Mouse (Mus musculus) adrenal gland, postnatal 4 days (tissue): Measurements from ENCODE around the gene Card10. TPM values are rescaled to one million over a fixed set of nuclear protein-coding genes. Genes with fewer than 3 reads are reported as not detected.
A peak's percentile ranks its signal among the peaks of the same experiment; 100 is the strongest.

ENCODE experiments used
- DNase-seq, 2 experiments: peaks; one replicate each; pipeline ENCODE4 v3.0.0; 2021 to 2022; ENCODE audit warnings: low spot score in 2 of 2, mixed read lengths in 2 of 2
- total RNA-seq, 2 experiments: library from RNA; stranded (reverse); gene quantifications; 2 replicates each; pipeline ENCODE4 v1.2.3; 2021

Card10 gene
- total RNA-seq, 2 experiments from 2014 or later: 11.8 to 14.5 TPM

DNA sequence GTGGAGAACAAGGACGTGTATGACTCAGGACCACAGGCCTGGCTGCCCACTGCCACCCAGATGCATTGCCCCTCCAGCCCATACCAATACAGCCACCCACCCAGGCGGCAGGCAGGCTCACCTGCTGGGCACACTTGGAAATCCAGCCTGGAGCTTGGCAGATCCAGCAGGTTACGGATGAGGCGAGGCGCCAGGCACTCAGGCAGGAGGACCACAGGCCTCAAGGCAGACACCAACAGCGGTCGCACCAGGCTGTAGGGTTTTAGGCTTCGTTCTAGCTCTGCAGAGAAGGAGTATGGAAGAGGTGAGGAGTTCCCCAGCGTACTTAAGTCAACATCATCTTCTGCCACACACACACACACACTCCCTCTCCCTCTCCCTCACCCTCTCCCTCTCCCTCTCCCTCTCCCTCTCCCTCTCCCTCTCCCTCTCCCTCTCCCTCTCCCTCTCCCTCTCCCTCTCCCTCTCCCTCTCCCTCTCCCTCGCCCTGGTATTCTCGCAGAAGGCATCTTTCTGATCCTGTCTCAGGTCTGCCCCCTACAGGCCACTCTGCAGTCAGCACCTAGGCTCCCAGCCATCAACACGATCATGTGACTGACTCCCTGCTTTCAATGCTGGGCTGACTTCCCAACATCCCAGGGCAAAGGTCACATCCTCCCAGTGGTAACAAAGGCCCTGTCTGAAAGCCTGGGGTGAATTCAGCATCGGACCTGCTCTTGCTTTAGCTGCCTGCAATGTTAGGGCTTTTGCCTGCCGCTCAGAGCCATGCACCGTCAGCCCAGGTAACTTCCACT, 24.6 kb downstream of the Card10 start:
- DNase-seq: peak; percentile 65 to 73

DNA sequence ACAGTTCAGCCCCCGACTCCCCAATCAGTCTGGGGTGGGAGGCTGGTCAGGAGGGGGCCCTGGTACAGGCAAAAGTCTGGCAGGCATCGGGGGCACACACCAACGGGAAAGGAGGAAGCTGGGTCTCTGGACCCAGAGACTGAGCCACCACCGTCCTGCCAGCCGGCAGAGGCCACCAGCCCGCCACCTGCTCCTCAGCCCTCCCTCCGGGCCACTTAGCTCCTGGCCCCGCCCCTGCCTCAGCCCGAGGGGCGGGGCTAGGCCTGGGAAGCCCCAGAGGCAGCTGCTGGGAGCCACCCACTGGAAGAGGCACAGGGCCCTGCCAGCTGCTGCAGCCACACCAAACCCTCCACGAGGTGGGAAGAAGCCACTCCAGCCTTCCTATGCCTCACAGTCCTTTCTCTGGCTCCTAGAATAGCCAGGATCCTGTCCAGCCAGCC, 29.5 kb downstream of the Card10 start, which contains the start of gene Mfng:
TSS of gene Mfng (minus strand) at position 186 of the 440 bp plus-strand sequence.
- peak in 1 of 2 experiments; percentile 33 for DNase-seq

DNA sequence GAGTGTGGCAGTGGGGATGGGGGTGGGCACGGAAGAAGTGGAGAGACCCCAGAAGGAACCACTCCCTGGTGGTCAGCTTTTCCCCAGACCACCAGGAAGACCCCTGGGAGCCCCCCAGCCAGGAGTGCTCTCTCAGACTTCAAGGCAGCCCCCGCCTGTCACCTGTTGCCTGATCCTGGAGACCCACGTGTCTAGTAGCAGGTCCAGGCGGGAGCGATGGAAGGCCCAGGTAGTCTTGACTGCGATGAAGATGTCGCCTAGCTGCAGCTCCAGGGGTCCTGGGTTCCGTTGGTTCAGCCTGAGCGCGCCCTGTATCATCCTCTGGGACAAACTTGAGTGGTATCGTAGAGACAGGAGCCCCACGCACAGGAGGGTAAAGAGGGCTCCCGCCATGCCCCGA, 30.0 kb downstream of the Card10 start:
- no peak for DNase-seq

DNA sequence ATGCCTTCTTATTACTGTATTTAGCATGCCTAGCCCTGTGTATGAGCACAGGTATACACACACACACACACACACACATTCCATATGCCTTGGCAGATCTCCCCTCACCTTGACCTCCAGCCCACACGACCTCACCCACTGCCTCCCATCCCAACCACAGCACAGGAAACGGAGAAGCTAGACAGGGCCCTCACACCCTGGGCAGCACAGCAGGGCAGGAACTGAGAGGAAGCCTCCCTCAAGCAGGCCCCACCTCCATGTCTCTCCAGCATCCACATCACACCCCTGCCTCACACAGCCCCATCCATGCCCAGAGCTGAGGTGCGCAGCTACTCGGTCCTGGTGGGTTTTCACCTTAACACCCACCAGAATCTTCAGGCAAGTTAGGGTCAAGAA, 30.5 kb downstream of the Card10 start:
- no peak for DNase-seq

DNA sequence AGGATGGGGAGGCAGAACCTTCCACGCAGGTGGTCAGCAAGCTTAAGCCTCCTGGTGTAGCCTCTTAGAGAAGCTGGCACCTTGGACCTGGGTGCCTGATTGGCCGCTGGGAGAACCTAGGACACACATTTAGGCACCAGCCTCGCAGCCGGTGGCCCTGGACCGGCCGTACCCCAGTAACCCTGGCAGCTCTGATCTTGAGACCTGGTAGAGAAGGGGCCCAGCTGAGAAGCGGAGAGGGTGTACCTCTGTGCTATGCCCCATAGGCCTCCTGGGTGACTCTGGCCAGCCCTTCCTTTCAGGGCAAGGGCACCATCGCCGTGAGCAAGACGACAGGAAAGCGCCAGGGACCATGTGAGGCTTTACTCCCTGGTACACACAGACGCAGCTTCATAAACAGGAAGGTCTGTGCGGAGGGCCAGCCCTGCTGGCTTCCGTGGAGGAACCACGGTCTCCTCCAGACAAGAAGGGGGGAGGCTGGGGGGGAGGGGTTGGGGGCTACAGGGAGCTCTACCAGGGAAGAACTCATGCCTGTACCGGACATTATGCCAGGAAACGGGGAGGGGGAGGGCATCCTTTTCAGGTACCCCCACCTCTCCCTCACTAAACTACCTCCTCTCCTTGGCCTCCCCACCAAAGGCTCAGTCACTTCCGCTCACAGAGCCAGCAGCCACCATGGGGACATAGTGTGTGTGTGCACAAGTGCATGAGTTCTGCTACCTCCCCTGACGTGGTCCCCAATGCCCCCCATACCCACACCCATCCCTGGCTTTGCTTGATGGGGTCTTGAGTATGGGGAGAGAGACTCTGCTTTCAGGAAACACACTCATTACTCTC, 31.1 kb downstream of the Card10 start:
- no peak for DNase-seq

DNA sequence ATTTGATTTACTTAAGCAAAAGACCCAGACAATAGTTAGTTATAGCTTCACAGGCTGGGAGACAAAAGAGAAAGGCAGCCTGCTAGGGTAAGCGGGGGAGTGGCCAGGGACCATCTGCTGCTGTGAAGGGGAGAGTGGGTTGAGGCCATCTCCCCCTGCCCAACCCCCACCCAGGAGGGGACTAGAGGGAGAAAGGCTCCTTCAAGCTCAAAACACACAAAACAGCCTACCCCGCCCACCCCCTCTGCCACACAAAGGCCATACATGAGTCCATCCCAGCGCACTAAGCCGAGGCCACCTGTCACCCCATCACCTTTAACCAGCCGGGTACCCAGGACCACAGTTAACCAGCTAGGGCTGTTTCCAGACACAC, 31.9 kb downstream of the Card10 start:
- no peak for DNase-seq

DNA sequence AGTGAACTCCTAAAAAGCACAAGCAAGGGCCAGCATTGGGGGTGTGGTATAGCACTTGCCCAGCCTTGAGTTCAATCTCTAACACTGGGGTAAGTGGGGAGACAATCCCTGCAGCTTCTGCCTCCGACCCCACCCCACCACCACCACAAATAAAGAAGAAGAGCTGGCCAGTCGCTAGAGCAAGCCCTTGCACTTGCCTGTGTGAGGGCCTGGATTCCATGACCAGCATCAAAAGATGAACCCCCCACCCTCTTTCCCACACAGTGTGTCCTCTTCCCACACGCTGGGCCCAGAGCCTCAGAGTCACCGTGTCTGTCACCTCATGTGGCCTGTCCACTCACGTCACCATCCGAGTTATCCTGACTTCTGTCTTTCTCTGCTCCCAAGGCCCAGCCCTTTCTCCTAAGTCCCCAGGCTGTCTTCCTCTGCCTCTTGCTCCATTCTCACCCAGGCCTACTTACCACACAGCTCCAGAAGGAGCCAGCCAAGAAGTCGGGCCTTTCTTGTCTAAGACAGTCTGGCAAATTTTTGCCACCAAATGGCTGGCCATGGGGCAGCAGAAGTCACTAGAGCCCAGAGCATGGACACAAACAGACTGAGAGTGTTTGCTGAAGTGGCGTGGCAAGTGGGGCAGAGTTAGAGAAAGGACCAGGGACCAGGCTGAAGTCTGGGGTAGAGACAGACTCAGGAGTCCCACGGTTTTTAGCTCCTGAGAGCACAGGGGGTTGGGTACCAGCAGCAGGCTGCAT, 32.4 kb downstream of the Card10 start:
- DNase-seq: no peak

DNA sequence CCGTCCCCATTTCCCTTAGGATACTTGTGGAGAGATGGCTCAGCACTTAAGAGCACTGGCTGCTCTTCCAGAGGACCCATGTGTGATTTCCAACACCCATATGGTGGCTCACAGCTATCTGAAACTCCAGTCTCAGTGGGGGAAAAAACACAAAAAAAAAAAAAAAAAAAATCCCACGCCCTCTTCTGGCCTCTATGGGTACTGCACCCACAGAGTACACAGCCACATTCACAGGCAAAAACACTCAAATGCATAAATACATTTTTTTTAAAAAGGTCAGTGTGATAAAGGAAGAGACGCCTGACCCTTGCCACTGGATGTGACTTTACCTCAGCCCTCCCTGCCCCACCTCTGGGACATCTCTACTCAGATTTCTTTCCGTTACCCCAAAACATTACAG, 33.8 kb downstream of the Card10 start:
- DNase-seq: no peak

DNA sequence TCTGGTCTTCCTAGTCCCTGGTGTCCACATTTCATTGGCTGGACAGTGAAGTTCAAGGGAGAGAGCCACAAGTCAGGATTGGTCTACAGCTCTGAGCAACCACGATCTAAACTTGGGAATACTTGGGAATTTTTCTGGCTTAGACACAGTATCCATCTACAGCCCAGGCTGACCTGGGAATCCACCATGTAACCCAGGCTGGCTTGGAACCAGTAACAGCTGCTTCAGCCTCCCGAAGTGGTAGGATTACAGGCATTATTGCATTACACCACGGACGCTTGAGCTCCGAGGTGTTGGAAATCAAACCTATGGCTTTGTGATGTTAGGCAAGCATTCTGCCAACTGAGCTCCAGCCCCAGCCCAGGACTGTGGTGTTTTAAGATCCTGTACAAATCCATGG, 39.1 kb downstream of the Card10 start:
- DNase-seq: no peak

DNA sequence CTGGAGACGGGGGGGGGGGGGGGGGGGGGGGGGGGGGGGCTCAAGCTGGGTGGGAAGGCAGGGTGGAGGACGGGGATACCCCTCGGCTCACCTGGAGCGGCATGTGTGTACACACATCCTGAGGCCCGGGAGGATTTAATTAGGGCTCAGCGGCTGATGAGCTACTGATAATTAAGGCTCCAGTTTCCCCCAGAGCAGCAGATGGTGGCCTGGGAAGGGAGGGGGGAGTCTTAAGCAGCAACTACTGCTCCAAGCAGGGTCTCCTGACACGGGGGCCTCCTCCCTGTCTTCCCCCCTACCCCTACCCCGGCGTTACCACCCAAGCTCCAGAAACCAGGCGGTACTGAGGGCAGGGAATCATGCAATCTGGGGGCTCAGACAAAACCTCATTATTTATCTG, 39.6 kb downstream of the Card10 start:
- DNase-seq: no peak

DNA sequence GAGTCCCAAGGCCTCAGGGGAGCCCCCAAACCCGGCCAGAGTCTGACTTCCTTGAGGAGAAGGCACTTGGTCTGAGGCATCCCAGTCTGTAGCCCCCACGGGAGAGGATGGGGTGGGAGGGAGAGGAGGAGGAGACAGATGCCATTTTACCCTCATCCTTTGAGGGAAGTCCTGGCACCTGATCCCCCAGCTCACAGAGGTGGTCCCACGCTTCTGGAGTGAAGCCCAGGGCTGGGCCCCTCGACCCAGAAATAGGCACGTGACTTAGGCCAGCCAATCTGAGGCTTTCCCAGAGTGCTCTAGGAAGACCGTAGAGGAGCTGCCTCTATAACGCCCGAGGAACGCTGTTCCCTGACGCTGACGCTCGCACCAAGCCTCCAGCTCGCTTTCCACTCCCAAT, 41.7 kb downstream of the Card10 start:
- no peak for DNase-seq

DNA sequence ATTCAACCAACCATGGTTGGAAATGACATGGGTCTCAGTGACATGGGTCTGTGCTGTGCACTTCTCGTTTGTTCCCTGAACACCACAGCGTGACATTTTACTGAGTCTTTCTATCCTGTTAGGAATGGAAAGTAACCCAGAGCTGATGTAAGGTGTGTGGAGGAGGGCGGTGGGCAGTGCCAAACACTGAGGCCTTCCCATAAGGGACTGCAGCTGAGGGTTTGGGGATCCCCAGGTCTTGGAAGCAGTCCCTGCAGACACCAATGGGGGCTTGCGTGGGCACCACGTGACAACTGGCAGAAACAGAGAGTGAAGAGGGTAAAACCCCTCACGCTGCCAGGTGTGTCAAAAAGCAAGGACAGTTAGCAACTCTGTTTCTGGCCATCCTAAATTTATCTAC, 44.7 kb downstream of the Card10 start:
- DNase-seq: no peak

DNA sequence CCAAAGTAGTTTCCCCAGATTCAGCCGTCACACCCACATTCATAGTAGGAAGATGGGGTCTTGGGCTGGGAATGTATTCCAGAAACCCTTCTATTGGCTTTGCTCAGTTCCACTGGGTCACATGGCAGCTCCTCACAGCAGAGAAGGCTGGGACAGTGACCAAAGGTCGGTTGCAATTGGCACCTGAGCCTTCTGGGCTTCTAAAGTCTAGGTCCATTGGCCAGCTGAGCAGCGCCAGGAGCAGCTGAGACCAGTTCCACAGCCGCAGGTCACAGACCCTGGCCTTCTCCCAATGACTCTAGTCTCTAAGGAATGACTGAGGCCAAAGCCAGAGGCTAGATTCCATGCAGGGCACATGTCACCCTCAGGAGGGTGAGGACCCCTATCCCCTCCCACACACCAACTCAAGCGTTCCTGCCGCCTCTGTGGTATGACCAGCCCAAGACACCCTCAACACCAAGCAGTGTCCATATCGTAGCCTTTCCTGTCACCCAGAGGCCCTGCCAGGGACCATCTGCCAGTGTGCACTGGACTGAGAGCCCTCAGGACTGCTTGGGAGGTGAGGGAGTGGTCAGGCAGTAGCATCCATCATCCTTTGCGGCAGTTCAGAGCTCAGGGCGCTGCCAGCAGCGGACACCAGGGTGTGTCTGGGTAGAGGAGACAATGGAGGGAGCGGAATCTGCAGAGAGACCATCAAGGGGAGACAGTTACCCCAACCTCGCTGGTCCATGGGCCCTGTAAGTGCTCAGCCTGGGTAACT, 46.7 kb downstream of the Card10 start:
- DNase-seq: no peak

DNA sequence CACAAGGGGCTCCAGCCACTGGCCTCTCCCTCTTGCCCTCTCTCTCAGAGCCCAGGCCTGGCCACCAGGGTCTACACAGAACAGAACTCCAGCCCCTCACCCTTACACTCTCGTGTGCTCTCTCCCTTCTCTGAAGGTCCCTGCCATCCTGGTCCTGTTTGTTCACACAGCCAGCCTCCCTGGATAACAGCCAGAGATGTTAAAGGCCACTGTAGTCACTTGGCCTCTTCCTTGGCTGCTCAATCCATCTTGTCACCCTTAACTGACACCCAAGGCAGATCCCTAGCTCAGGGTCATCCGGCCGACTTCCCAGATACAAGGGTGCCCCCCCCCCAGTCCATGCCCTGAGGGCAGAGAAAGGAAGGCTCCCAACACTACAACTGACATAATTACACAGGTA, 47.6 kb downstream of the Card10 start:
- DNase-seq: no peak

DNA sequence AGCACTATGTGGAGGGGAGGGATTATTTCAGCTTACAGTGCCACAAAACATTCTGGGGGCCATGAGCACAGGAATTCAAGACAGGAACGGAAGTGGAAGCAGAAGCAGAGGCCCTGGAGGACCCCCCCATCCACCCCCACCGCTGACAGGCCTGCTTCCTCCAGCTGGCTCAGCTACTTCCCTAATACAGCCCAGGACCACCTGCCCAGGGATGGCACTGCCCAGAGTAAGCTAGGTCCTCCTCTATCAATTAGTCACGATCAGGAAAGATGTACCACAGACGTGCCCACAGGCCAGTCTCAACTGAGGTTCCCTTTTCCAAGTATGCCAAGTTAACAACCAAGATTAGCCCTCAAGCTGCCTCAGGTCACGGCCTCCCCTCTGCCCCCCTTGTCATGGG, 48.7 kb downstream of the Card10 start:
- DNase-seq: no peak

DNA sequence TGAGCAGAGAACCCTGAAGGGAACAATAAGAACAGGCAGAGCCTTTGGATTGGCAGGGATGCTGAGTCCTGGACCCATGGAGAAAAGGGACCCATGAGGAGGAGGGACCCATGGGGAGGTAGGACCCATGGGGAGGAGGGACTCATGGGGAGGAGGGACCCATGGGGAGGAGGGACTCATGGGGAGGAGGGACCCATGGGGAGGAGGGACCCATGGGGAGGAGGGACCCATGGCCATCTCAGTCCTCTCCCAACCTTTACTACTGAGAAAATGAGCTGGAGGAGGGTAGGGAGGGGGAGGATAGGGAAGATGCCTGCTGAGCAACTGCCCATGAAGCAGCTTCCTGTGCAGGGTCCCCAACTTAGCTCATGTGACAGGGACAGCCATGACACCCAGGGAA, 49.9 kb downstream of the Card10 start:
- DNase-seq: no peak

DNA sequence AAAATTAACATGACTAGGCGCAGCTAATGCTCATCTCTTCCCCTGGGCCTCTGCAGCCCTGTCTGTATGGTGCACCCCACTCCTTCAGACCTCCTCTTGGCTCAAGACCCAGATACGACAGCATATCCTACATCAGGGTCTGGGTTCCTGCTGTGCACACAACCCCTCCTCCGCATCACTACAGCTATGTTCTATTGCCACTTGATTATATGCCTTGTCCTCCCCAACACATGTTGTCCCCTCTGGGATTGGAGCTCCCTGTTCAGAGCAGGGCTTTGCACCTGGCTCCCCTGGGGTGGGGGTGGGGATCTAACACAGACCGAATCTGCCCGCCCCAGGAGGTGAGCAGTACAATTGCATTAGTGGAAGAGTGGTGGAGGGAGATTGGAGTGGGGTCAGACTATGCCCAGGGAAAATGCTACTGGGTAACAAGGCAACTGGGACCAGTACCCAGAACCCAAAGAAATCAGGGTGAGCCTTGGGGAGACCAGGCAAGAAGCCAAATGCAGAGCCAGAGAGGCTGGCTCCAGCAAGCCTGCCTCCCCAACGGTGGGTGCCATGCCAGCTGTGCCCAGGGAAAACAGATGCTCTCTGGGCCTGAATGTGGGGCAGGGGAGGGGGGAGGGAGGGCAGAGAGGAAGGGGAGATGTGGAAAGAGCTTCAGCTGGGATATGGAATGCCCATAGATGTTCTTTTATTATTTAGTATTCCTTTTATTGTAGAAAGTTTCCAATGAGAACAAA, 52.1 kb downstream of the Card10 start:
- DNase-seq: no peak

DNA sequence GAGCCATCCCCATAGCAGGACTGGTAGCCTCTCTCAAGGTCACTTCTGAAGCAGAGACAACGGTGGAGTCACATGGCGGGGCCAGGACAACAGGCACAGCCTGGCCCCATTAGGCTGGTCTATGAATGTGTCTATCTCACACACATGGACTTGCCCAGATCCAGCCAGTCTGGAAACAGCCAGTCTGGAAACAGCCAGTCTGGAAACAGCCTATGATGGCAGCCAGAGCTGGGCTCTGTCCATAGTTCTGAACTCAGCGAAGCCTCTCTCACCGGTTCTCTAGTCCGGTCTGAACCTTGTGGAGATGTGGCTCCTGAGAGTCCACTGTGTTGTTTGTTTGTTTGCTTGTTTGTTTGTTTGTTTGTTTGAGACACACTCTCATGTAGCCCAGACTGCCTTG, 53.0 kb downstream of the Card10 start:
- no peak for DNase-seq

DNA sequence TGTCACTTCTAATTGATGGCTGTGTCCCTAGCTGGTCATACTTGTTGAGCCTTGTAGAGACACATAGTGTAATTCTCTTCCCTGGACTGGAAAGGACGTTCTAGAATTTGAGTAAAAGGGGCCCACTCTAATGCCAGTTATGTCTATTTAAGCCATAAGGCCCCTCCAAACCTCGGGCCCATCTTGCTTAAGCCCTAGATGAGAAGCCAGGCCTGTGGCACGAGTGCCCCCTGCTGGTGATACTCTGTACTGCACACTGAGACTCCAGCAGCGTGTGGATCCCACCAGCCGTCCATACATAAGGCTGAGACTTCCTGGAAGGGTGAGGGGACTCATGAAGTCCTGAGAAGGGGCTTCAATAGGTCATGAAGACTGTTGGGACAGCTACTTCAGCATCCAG, 58.6 kb downstream of the Card10 start:
- peak; percentile 44 to 69 for DNase-seq

DNA sequence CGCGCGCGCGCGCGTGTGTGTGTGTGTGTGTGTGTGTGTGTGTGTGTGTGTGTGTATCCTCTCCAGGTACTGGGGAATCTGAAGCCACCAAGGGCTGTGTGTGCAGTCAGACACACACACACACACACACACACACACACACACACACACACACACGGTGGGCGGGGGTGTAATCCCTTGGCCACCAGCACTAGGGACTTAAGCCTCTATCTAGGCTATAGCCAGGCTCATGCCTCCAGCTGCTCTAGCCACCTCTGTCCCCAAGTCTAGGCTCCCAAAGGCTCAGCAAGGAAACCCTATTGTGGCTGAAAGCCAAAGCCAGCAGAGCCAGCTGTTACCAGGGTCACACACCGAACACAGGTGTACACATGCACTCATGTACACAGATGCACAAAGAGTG, 60.0 kb downstream of the Card10 start:
- DNase-seq: no peak
